Mouse (Mus musculus): ENCODE data around the gene Galm. TPM values are rescaled to one million over a fixed set of nuclear protein-coding genes. Genes with fewer than 3 reads are reported as not detected.

The Galm gene
- polyA plus RNA-seq, 1 experiment from 2014 or later: 47.0 TPM

- DNase-seq: no peak
- Histone ChIP-seq H3K36me3 (replicated peaks; ENCODE audit: insufficient read depth, low read length) (peaks cover 5% of the 10 kb centered on the region), H3K27ac (ENCODE audit: low read depth) (no peak overlapping the region), H3K4me2 (ENCODE audit: low read depth, low read length) (no peak overlapping the region), H3K27me3 (ENCODE audit: insufficient read depth, low read length) (no peaks in the 10 kb centered on the region), H3K4me1 (ENCODE audit: insufficient read depth) (no peaks in the 10 kb centered on the region), H3K9ac (replicated peaks) (no peak overlapping the region), H3K9me3 (ENCODE audit: low read length) (no peaks in the 10 kb centered on the region), H3K4me3 (ENCODE audit: low read depth, low read length) (no peak overlapping the region)
- TF ChIP-seq CTCF (IDR thresholded peaks at IDR 0.05; ENCODE audit: low read depth) (no peak), EP300 (IDR thresholded peaks at IDR 0.05; ENCODE audit: low read depth) (no peak)
- ATAC-seq: no peak
These were observed 53.2 kb downstream of the Galm start for GRCm38 (mm10) chr17:80180468-80180867.

- no peak overlapping the region for H3K4me3 ChIP-seq (ENCODE audit: low read depth, low read length)
- TF ChIP-seq EP300 (IDR thresholded peaks at IDR 0.05; ENCODE audit: low read depth): no peak
- TF ChIP-seq CTCF (IDR thresholded peaks at IDR 0.05; ENCODE audit: low read depth): no peak
- no peaks in the 10 kb centered on the region for H3K4me1 ChIP-seq (ENCODE audit: insufficient read depth)
- DNase-seq (no peak), ATAC-seq (no peak)
- WGBS (ENCODE audit: insufficient replicate concordance): 70% methylated on average over 9 of the region's 10 CpGs
- no peak overlapping the region for H3K9ac ChIP-seq (replicated peaks)
- H3K4me2 ChIP-seq (ENCODE audit: low read depth, low read length): no peak overlapping the region
- no peaks in the 10 kb centered on the region for H3K27me3 ChIP-seq (ENCODE audit: insufficient read depth, low read length)
- peaks cover 6% of the 10 kb centered on the region for H3K36me3 ChIP-seq (replicated peaks; ENCODE audit: insufficient read depth, low read length)
- H3K27ac ChIP-seq (ENCODE audit: low read depth): no peak overlapping the region
- peaks cover 3% of the 10 kb centered on the region; the same call in 1 of the 2 replicates for H3K9me3 ChIP-seq (ENCODE audit: low read length)
These were observed 56.3 kb downstream of the Galm start for GRCm38 (mm10) chr17:80183615-80184014.

GRCm38 (mm10) chr17:80193075-80193474 lies 65.8 kb downstream of the Galm start:
- Histone ChIP-seq H3K9me3 (ENCODE audit: low read length) (no peaks in the 10 kb centered on the region), H3K4me3 (ENCODE audit: low read depth, low read length) (no peak overlapping the region), H3K36me3 (replicated peaks; ENCODE audit: insufficient read depth, low read length) (peaks cover 8% of the 10 kb centered on the region; the same call in 1 of the 2 replicates), H3K27me3 (ENCODE audit: insufficient read depth, low read length) (no peaks in the 10 kb centered on the region), H3K4me1 (ENCODE audit: insufficient read depth) (no peaks in the 10 kb centered on the region), H3K4me2 (ENCODE audit: low read depth, low read length) (no peak overlapping the region), H3K27ac (ENCODE audit: low read depth) (no peak overlapping the region), H3K9ac (replicated peaks) (no peak overlapping the region)
- DNase-seq (no peak), ATAC-seq (no peak)
- WGBS (ENCODE audit: insufficient replicate concordance): 54% methylated on average over 5 of the region's 5 CpGs
- TF ChIP-seq CTCF (IDR thresholded peaks at IDR 0.05; ENCODE audit: low read depth) (peak; percentile 44), EP300 (IDR thresholded peaks at IDR 0.05; ENCODE audit: low read depth) (no peak)

- TF ChIP-seq EP300 (IDR thresholded peaks at IDR 0.05; ENCODE audit: low read depth): no peak
- TF ChIP-seq CTCF (IDR thresholded peaks at IDR 0.05; ENCODE audit: low read depth): no peak
- no peaks in the 10 kb centered on the region for H3K27me3 ChIP-seq (ENCODE audit: insufficient read depth, low read length)
- H3K9me3 ChIP-seq (ENCODE audit: low read length): no peaks in the 10 kb centered on the region
- no peak for ATAC-seq
- 89% methylated on average over 3 of the region's 3 CpGs for WGBS (ENCODE audit: insufficient replicate concordance)
- no peak overlapping the region for H3K4me2 ChIP-seq (ENCODE audit: low read depth, low read length)
- H3K9ac ChIP-seq (replicated peaks): no peak overlapping the region
- H3K4me1 ChIP-seq (ENCODE audit: insufficient read depth): no peaks in the 10 kb centered on the region
- H3K4me3 ChIP-seq (ENCODE audit: low read depth, low read length): no peak overlapping the region
- no peak for DNase-seq
- H3K27ac ChIP-seq (ENCODE audit: low read depth): no peak overlapping the region
- peaks cover 51% of the 10 kb centered on the region for H3K36me3 ChIP-seq (replicated peaks; ENCODE audit: insufficient read depth, low read length)
These were observed 72.0 kb downstream of the Galm start for GRCm38 (mm10) chr17:80199160-80199778.

GRCm38 (mm10) chr17:80205657-80206056 lies 78.4 kb downstream of the Galm start:
- Histone ChIP-seq H3K9ac (replicated peaks) (peak overlapping the region; percentile 92), H3K9me3 (ENCODE audit: low read length) (no peaks in the 10 kb centered on the region), H3K4me2 (ENCODE audit: low read depth, low read length) (peak overlapping the region; percentile 87), H3K27ac (ENCODE audit: low read depth) (0 out of 2 replicates have a peak overlapping the region, but pooled peaks have one; percentile 95), H3K4me1 (ENCODE audit: insufficient read depth) (peaks cover 10% of the 10 kb centered on the region), H3K36me3 (replicated peaks; ENCODE audit: insufficient read depth, low read length) (peaks cover 38% of the 10 kb centered on the region), H3K4me3 (ENCODE audit: low read depth, low read length) (peak overlapping the region; percentile 92), H3K27me3 (ENCODE audit: insufficient read depth, low read length) (no peaks in the 10 kb centered on the region)
- DNase-seq (no peak), ATAC-seq (no peak)
- TF ChIP-seq CTCF (IDR thresholded peaks at IDR 0.05; ENCODE audit: low read depth) (no peak), EP300 (IDR thresholded peaks at IDR 0.05; ENCODE audit: low read depth) (no peak)
- WGBS (ENCODE audit: insufficient replicate concordance): 17% methylated on average over 5 of the region's 5 CpGs

- under 1% methylated on average over 34 of the region's 36 CpGs for WGBS (ENCODE audit: insufficient replicate concordance)
- H3K9me3 ChIP-seq (ENCODE audit: low read length): no peaks in the 10 kb centered on the region
- peak overlapping the region; percentile 87 for H3K4me2 ChIP-seq (ENCODE audit: low read depth, low read length)
- peak overlapping the region; percentile 95 for H3K27ac ChIP-seq (ENCODE audit: low read depth)
- H3K9ac ChIP-seq (replicated peaks): peak overlapping the region; percentile 92
- no peaks in the 10 kb centered on the region for H3K27me3 ChIP-seq (ENCODE audit: insufficient read depth, low read length)
- TF ChIP-seq EP300 (IDR thresholded peaks at IDR 0.05; ENCODE audit: low read depth) (no peak), CTCF (IDR thresholded peaks at IDR 0.05; ENCODE audit: low read depth) (no peak)
- H3K36me3 ChIP-seq (replicated peaks; ENCODE audit: insufficient read depth, low read length): peaks cover 37% of the 10 kb centered on the region
- peak; percentile 43 for ATAC-seq
- H3K4me3 ChIP-seq (ENCODE audit: low read depth, low read length): peak overlapping the region; percentile 92
- DNase-seq: peak; percentile 66
- peaks cover 10% of the 10 kb centered on the region for H3K4me1 ChIP-seq (ENCODE audit: insufficient read depth)
These were observed 79.0 kb downstream of the Galm start for GRCm38 (mm10) chr17:80206301-80206670.
